Mouse (Mus musculus) cerebellum, adult 2 months (tissue): Measurements from ENCODE around the gene Cadm1.

Experiments used
- CTCF ChIP-seq: fragments of 200-500 bp; IDR thresholded peaks from 2 replicates; pipeline ENCODE4 v1.5.1; 2011; ENCODE audit warnings: low read depth, mild to moderate bottlenecking, control low read depth, low read length, moderate library complexity, borderline replicate concordance; ENCODE audit not compliant: insufficient read depth
- POLR2A ChIP-seq: fragments of 200-500 bp; IDR thresholded peaks from 2 replicates; pipeline ENCODE4 v1.6.1; 2011; ENCODE audit warnings: low read length, control low read depth, borderline replicate concordance; ENCODE audit not compliant: insufficient read depth

- no peak for TF ChIP-seq POLR2A
- no peak for TF ChIP-seq CTCF
These were observed 242.8 kb downstream of the Cadm1 start for GRCm38 (mm10) chr9:47772750-47773149.
